Mouse (Mus musculus) hematopoietic stem cell, adult 5-6 weeks (primary cell): Measurements from ENCODE around the gene Rps6ka5. TPM values are rescaled to one million over a fixed set of nuclear protein-coding genes. Genes with fewer than 3 reads are reported as not detected.

Source experiments
- ATAC-seq, 2 experiments: fragments of 125-278 bp in 1 of 2; replicated peaks in 1 of 2; 2 replicates each; pipeline ENCODE4 v1.8.0; 2016 to 2017; ENCODE audit warnings: inconsistent platforms in 2 of 2, mild to moderate bottlenecking in 2 of 2, moderate number of reproducible peaks in 2 of 2, low read depth in 1 of 2, moderate TSS enrichment in 1 of 2; ENCODE audit not compliant: low FRiP score in 2 of 2, poor library complexity in 2 of 2, severe bottlenecking in 2 of 2, insufficient read depth in 1 of 2, low TSS enrichment in 1 of 2
- total RNA-seq: library from RNA; stranded (forward); fragments of 172-1452, 232-1000 nt; gene quantifications from 2 replicates; pipeline ENCODE4 v1.2.3, GENCODE M21; 2017

Rps6ka5 gene
- total RNA-seq, 1 experiment from 2014 or later: 70.4 TPM

- ATAC-seq: no peak
Measured at GRCm38 (mm10) chr12:100570522-100571072, 156.2 kb downstream of the Rps6ka5 start.

DNA sequence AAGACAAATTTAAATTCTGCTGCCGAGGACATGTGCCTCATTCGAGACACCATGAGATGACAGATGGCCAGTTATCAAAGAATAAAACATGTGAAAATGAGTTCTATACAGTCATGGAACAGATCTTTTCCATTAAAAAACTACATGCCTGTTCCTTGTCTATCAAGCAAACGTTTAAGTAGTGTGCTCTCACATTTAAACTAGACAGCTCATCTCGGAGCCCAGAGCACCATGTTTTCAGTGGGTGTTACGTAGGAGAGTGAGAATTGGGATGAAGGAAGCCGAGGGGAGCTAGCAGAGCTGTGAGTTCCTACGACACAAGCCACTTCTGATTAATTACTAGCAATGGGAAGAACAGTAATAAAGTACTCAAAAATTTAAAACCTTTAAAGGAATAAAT, 158.0 kb downstream of the Rps6ka5 start:
- ATAC-seq: no peak

GRCm38 (mm10) chr12:100568105-100568504, 158.7 kb downstream of the Rps6ka5 start:
- no peak for ATAC-seq

GRCm38 (mm10) chr12:100567627-100568026, 159.2 kb downstream of the Rps6ka5 start:
- ATAC-seq: no peak

- no peak for ATAC-seq
Measured at GRCm38 (mm10) chr12:100553675-100554074, 173.1 kb downstream of the Rps6ka5 start.

- no peak for ATAC-seq
Measured at GRCm38 (mm10) chr12:100551972-100552371, 174.8 kb downstream of the Rps6ka5 start.

- ATAC-seq: no peak
Measured at GRCm38 (mm10) chr12:100544194-100544567, 182.6 kb downstream of the Rps6ka5 start.

GRCm38 (mm10) chr12:100543437-100544193, 183.2 kb downstream of the Rps6ka5 start:
- no peak for ATAC-seq

DNA sequence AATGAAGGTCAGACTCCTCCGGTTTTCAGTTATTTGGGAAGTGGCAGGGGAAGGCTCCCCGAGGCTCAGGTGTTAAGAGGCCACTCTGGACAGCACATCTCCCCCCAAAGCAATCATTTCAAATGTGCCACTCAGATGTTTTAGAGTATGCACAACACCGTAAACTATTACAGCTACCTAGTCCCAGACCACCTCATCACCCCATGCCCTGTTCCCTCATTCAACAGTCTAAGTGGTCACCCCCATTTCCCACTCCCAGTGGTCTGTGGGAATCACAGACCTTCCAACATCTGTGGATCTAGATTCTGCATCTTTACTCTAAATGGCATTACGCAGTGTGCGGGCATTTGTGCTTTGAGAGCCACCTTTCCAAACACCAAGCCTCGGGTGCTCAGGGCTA, 184.3 kb downstream of the Rps6ka5 start:
- ATAC-seq: no peak

DNA sequence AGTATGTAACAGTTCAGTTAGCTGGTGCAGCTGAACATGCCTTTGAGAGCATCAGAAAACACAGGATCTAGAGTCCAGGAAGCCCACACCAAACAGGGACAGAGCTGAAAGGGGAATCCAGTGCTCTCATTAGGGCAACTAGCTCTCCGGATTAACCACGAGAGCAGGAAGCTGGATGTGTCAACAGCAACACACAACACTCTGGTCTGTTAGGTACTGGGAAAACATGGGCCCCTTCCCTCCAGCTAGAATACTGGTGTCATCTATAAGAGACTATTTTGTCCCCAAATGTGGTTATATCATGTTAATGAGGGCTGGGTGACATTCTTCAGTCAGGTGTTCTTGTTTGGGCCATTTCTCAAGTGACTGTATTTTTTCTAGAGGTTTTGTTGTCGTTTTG, 184.7 kb downstream of the Rps6ka5 start:
- no peak for ATAC-seq

DNA sequence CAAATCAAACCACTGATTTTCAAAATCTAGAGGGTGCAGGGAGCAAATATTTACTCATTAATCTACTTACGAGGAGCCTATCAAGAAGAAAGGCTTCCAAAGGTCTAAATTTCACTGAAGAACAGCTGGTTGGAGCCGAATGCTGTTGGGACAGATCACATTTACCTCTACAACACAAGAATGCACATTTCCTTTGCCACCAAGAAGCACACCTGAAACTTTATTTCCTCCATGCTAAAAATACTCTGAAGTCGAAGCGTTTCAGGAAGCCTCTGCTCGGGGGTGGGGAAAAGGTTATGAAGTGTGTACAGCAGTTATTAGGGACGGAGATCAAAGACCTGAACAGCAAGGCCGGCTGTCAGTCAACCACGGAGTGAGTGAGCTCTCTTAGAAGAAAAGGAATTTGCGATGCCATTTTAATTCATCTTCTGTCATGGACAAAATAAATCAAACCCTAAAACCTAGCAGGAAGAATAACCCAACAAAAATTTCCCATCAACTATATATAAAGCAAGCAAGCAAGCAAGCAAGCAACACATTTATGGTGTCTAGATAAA, 187.5 kb downstream of the Rps6ka5 start:
- ATAC-seq: no peak

DNA sequence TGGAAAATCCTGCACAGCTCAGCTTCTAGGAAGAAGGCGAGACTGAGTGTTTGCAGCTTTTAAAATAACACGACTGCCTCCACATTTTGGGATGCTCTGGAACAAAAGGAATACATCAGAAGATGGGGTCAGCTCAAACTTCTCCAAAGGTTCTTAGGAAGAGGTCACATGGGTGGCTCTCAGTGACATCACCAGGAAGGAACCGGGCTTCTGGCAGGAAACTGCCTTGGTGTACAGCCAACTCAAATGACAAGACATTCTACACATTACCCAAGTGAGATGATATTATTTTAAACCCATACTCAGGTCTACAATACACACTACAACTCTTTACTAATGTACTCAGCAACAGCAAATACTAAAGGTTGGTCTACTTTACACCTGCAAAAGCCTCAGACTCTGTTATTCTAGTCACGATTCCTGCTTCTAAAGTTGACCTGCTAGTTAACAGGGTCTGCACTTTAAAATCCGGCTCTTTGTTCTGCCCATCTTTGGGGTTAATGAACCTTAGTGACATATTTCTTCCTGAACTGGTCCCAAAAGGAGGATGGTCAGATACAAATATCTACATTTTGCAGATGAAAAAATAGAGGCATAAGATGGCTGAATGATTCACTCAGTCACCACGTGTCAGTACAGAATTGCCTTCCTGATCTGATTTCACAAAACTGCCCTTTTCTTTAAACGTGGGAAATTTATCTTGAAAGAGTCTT, 188.2 kb downstream of the Rps6ka5 start:
- peak; percentile 65 to 72 for ATAC-seq

- no peak for ATAC-seq
Measured at GRCm38 (mm10) chr12:100537091-100537490, 189.7 kb downstream of the Rps6ka5 start.

DNA sequence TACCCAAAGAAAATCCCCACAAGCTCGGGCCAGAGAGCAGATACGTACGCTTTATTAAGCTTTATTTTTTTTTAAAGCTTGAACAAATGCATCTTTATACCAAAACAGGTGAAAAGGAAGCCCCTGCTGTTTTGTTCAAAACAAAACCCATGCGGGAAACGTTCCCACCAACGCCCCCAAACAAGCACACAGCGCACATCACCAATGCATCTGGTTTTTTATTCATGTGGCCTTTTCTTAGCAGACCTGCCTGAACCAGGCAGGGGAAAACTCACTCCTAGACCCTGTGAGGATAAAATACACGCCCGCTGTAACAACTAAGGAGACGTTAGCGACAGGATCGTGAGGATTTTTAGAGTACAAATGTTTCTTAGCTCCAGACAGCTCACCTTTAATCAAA, 191.8 kb downstream of the Rps6ka5 start:
- no peak for ATAC-seq

- no peak for ATAC-seq
Measured at GRCm38 (mm10) chr12:100534028-100534427, 192.8 kb downstream of the Rps6ka5 start.

DNA sequence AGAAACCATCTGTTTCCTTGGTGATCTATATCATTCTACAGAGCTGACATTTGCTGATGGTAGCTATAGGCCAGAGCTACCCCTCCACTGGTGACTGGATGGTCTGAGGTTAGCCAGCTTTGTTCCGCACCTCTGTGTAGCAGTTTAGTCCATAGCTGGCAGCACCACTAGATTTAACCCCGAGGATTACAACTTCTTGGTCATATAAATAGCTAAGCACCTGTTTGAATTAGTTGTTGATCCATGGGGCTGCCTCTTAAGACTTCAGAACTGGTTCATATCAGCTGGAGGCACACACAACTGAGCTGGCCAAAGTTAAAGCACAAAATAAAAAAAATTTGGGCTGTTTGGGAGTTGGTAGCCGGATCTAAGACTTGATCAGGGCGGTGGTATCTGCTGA, 193.6 kb downstream of the Rps6ka5 start:
- ATAC-seq: no peak

- no peak for ATAC-seq
Measured at GRCm38 (mm10) chr12:100531740-100532139, 195.0 kb downstream of the Rps6ka5 start.

DNA sequence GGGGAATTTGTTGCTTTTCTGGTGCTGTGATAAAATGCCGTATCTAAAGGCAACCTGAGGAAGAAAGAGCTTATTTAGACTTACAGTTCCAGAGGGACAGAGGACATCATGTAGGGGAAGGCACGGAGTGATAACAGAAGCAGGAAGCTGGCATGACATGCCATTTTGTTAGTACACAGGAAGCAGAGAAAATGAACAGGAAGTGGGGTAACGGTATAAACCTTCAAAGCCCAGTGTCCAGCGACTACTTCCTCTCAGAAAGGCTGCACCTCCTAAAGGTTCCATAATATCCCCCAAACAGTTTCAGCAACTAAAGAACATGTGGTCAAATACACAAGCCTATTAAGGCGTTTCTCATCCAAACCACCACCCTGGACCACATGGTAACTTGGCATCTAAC, 195.9 kb downstream of the Rps6ka5 start:
- ATAC-seq: peak; percentile 48 to 70
